14 mouse cellular contexts compared by ENCODE assay signal in the genomic region with DNA sequence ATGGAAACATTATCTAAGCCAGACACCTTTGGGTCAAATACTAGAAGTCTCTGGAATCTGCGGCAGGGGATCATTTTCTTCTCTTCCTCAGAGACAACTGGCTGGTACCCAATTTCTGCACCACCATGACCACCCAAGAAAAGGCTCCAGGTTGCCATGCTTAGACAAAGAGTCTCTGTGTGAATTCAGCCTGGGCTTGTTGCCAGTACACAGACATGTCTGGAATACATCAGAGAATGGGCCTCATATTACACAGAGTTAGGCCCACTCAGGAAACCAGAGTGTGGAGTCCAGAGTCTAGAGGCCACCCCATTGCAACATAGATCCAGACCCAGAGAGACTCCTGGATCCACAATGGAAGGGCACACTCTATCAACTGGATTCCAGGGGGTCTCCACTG. TPM values are rescaled to one million over a fixed set of nuclear protein-coding genes. Genes with fewer than 3 reads are reported as not detected.
A peak's percentile ranks its signal among the peaks of the same experiment; 100 is the strongest.
DNase-seq lines count a peak whose midpoint lies in the region; ATAC-seq and TF ChIP-seq lines count a peak whose summit lies in the region.
"Had no signal": no experiment of that assay in that cellular context is flagged by ENCODE, and none has a peak within 500 bp of the region (broad histone marks: within the 10 kb centered on the region; RNA-seq: fewer than 3 reads in every experiment).

No protein-coding gene starts in this region.

- H3K9me3 ChIP-seq in forebrain, embryonic 13.5 days (replicated peaks) = no peaks in the 10 kb centered on the region
- no peaks in the 10 kb centered on the region for H3K9me3 ChIP-seq in forebrain, embryonic 12.5 days
- no peaks in the 10 kb centered on the region for H3K9me3 ChIP-seq in lung, embryonic 14.5 days (ENCODE audit: low read depth, low read length)
- H3K9me3 ChIP-seq in embryonic facial prominence, embryonic 13.5 days = no peaks in the 10 kb centered on the region
- H3K9me3 ChIP-seq in midbrain, embryonic 16.5 days (replicated peaks; ENCODE audit: control insufficient read depth, low read length, poor library complexity, severe bottlenecking) = no peaks in the 10 kb centered on the region
- H3K9me3 ChIP-seq: heart, embryonic 13.5 days had no signal

- no peak for TF ChIP-seq CTCF in lung, embryonic 14.5 days (IDR thresholded peaks at IDR 0.05; ENCODE audit: low read depth)

- intact Hi-C loops in heart, postnatal 14 days (cut with DNase I) = no loop called here

- H3K4me2 ChIP-seq in forebrain, embryonic 13.5 days = no peak overlapping the region
- no peak overlapping the region for H3K4me2 ChIP-seq in forebrain, embryonic 12.5 days
- no peak overlapping the region for H3K4me2 ChIP-seq in lung, embryonic 14.5 days
- no peak overlapping the region for H3K4me2 ChIP-seq in embryonic facial prominence, embryonic 13.5 days
- no peak overlapping the region for H3K4me2 ChIP-seq in midbrain, embryonic 16.5 days (ENCODE audit: low read length)
- H3K4me2 ChIP-seq: heart, embryonic 13.5 days had no signal

- ATAC-seq in forebrain, embryonic 13.5 days = peak; percentile 62; the same call in 1 of the 2 replicates
- no peak for ATAC-seq in forebrain, embryonic 12.5 days (ENCODE audit: low FRiP score)
- ATAC-seq in lung, embryonic 14.5 days (ENCODE audit: insufficient read depth) = no peak
- ATAC-seq in embryonic facial prominence, embryonic 13.5 days (ENCODE audit: insufficient number of reproducible peaks, insufficient read depth, low FRiP score, low TSS enrichment, low read depth) = peak; percentile 63; the same call in 1 of the 2 replicates
- peak; percentile 79 for ATAC-seq in midbrain, embryonic 16.5 days
- no peak for ATAC-seq in monocyte, adult 5-6 weeks (replicated peaks; ENCODE audit: insufficient number of reproducible peaks, low FRiP score, low TSS enrichment, poor library complexity, severe bottlenecking)

- H3K36me3 ChIP-seq in forebrain, embryonic 13.5 days (ENCODE audit: poor library complexity, severe bottlenecking) = no peaks in the 10 kb centered on the region
- no peaks in the 10 kb centered on the region for H3K36me3 ChIP-seq in forebrain, embryonic 12.5 days (replicated peaks)
- no peaks in the 10 kb centered on the region for H3K36me3 ChIP-seq in lung, embryonic 14.5 days (ENCODE audit: insufficient read depth)
- no peaks in the 10 kb centered on the region for H3K36me3 ChIP-seq in embryonic facial prominence, embryonic 13.5 days
- H3K36me3 ChIP-seq in midbrain, embryonic 16.5 days (ENCODE audit: control insufficient read depth, insufficient read depth, low read length) = no peaks in the 10 kb centered on the region
- H3K36me3 ChIP-seq: heart, embryonic 13.5 days had no signal

- H3K27ac ChIP-seq in forebrain, embryonic 13.5 days = no peak overlapping the region
- H3K27ac ChIP-seq in forebrain, embryonic 12.5 days = no peak overlapping the region
- no peak overlapping the region for H3K27ac ChIP-seq in lung, embryonic 14.5 days (ENCODE audit: low read depth)
- peak overlapping the region; percentile 69; the same call in 1 of the 2 replicates for H3K27ac ChIP-seq in embryonic facial prominence, embryonic 13.5 days
- H3K27ac ChIP-seq in midbrain, embryonic 16.5 days (ENCODE audit: low read length) = peak overlapping the region; percentile 58; the same call in 1 of the 2 replicates
- H3K27ac ChIP-seq: heart, embryonic 13.5 days; macrophage had no signal

- H3K4me3 ChIP-seq in forebrain, embryonic 13.5 days = no peak overlapping the region
- no peak overlapping the region for H3K4me3 ChIP-seq in forebrain, embryonic 12.5 days (replicated peaks)
- no peak overlapping the region for H3K4me3 ChIP-seq in lung, embryonic 14.5 days (ENCODE audit: low read depth, low read length)
- H3K4me3 ChIP-seq in embryonic facial prominence, embryonic 13.5 days = no peak overlapping the region
- H3K4me3 ChIP-seq in midbrain, embryonic 16.5 days (ENCODE audit: low read depth, low read length) = no peak overlapping the region
- H3K4me3 ChIP-seq: heart, embryonic 13.5 days had no signal

- H3K4me1 ChIP-seq in forebrain, embryonic 13.5 days = 0 out of 2 replicates have a peak, but pooled peaks cover 4% of the 10 kb centered on the region
- H3K4me1 ChIP-seq in forebrain, embryonic 12.5 days = no peaks in the 10 kb centered on the region
- no peaks in the 10 kb centered on the region for H3K4me1 ChIP-seq in lung, embryonic 14.5 days (ENCODE audit: insufficient read depth)
- H3K4me1 ChIP-seq in embryonic facial prominence, embryonic 13.5 days = peaks cover 6% of the 10 kb centered on the region
- H3K4me1 ChIP-seq in midbrain, embryonic 16.5 days (ENCODE audit: control insufficient read depth, insufficient read depth, low read length) = no peaks in the 10 kb centered on the region

- H3K9ac ChIP-seq in forebrain, embryonic 13.5 days = no peak overlapping the region
- H3K9ac ChIP-seq in forebrain, embryonic 12.5 days = no peak overlapping the region
- H3K9ac ChIP-seq in lung, embryonic 14.5 days = no peak overlapping the region
- H3K9ac ChIP-seq in embryonic facial prominence, embryonic 13.5 days = no peak overlapping the region
- no peak overlapping the region for H3K9ac ChIP-seq in midbrain, embryonic 16.5 days (ENCODE audit: low read depth, low read length)
- H3K9ac ChIP-seq: heart, embryonic 13.5 days had no signal

- peak; percentile 22 for DNase-seq in lung, embryonic 14.5 days
- no peak for DNase-seq in lung, postnatal 14 days
- no peak for DNase-seq in heart, postnatal 14 days
- DNase-seq: kidney, adult 8-10 months; liver; thymus, adult 18-20 months had no signal

- whole genome bisulfite sequencing in forebrain, embryonic 13.5 days = 61% methylated on average over 1 of the region's 1 CpGs
- 85% methylated on average over 1 of the region's 1 CpGs for WGBS in forebrain, embryonic 12.5 days
- 46% methylated on average over 1 of the region's 1 CpGs for WGBS in lung, embryonic 14.5 days
- WGBS in embryonic facial prominence, embryonic 13.5 days = 50% methylated on average over 1 of the region's 1 CpGs
- WGBS in midbrain, embryonic 16.5 days = 70% methylated on average over 1 of the region's 1 CpGs

- no peaks in the 10 kb centered on the region for H3K27me3 ChIP-seq in forebrain, embryonic 13.5 days
- H3K27me3 ChIP-seq in forebrain, embryonic 12.5 days = no peaks in the 10 kb centered on the region
- no peaks in the 10 kb centered on the region for H3K27me3 ChIP-seq in lung, embryonic 14.5 days (ENCODE audit: insufficient read depth, low read length)
- H3K27me3 ChIP-seq in embryonic facial prominence, embryonic 13.5 days = no peaks in the 10 kb centered on the region
- H3K27me3 ChIP-seq in midbrain, embryonic 16.5 days (ENCODE audit: control insufficient read depth, insufficient read depth, low read depth, low read length) = no peaks in the 10 kb centered on the region
- H3K27me3 ChIP-seq: heart, embryonic 13.5 days had no signal

RNA-seq across cellular contexts. Expression of a gene that starts 8.7 kb away (rescaled TPM):
- polyA plus RNA-seq in forebrain, embryonic 13.5 days (2015; fragmentation: Nextera tagmentation; extraction: Ambion mirVana) = 0.08 TPM in 1 of 2 replicates, not detected in the other
- 0.05 TPM in 1 of 2 replicates, not detected in the other for polyA plus RNA-seq in forebrain, embryonic 12.5 days (2016; fragmentation: Nextera tagmentation; extraction: Ambion mirVana)
- not detected in 2 replicates for polyA plus RNA-seq in lung, embryonic 14.5 days (2014; fragmentation: Nextera tagmentation; extraction: Ambion mirVana)
- polyA plus RNA-seq in embryonic facial prominence, embryonic 13.5 days (2015; fragmentation: Nextera tagmentation; extraction: Ambion mirVana) = 0.08 and 0.14 TPM in 2 replicates
- polyA plus RNA-seq in midbrain, embryonic 16.5 days (2015; fragmentation: Nextera tagmentation; extraction: Ambion mirVana) = 0.07 and 0.13 TPM in 2 replicates
- total RNA-seq in monocyte, adult 5-6 weeks (2017) = 2.2 to 4.9 TPM (median 4.7 TPM) in 3 replicates
- not detected for total RNA-seq in heart, postnatal 14 days (2021)
- polyA plus RNA-seq: C2C12 had no signal

RNA-seq across cellular contexts. Expression of a gene that starts 41.2 kb away (rescaled TPM):
- 3.7 and 5.2 TPM in 2 replicates for polyA plus RNA-seq in forebrain, embryonic 13.5 days (2015; fragmentation: Nextera tagmentation; extraction: Ambion mirVana)
- 2.4 and 3.7 TPM in 2 replicates for polyA plus RNA-seq in forebrain, embryonic 12.5 days (2016; fragmentation: Nextera tagmentation; extraction: Ambion mirVana)
- polyA plus RNA-seq in lung, embryonic 14.5 days (2014; fragmentation: Nextera tagmentation; extraction: Ambion mirVana) = not detected in 2 replicates
- 0.39 and 0.50 TPM in 2 replicates for polyA plus RNA-seq in embryonic facial prominence, embryonic 13.5 days (2015; fragmentation: Nextera tagmentation; extraction: Ambion mirVana)
- polyA plus RNA-seq in midbrain, embryonic 16.5 days (2015; fragmentation: Nextera tagmentation; extraction: Ambion mirVana) = 10.1 and 10.5 TPM in 2 replicates
- not detected in 3 replicates for total RNA-seq in monocyte, adult 5-6 weeks (2017)
- total RNA-seq in heart, postnatal 14 days (2021) = not detected
- polyA plus RNA-seq: C2C12; heart, embryonic 13.5 days; macrophage had no signal

RNA-seq across cellular contexts. Expression of a gene that starts 47.1 kb away (rescaled TPM):
- polyA plus RNA-seq in forebrain, embryonic 13.5 days (2015; fragmentation: Nextera tagmentation; extraction: Ambion mirVana) = 0.19 TPM in 1 of 2 replicates, not detected in the other
- polyA plus RNA-seq in forebrain, embryonic 12.5 days (2016; fragmentation: Nextera tagmentation; extraction: Ambion mirVana) = not detected in 2 replicates
- not detected in 2 replicates for polyA plus RNA-seq in lung, embryonic 14.5 days (2014; fragmentation: Nextera tagmentation; extraction: Ambion mirVana)
- not detected in 2 replicates for polyA plus RNA-seq in embryonic facial prominence, embryonic 13.5 days (2015; fragmentation: Nextera tagmentation; extraction: Ambion mirVana)
- 0.55 and 0.67 TPM in 2 replicates for polyA plus RNA-seq in midbrain, embryonic 16.5 days (2015; fragmentation: Nextera tagmentation; extraction: Ambion mirVana)
- total RNA-seq in monocyte, adult 5-6 weeks (2017) = not detected in 3 replicates
- not detected for total RNA-seq in heart, postnatal 14 days (2021)
- polyA plus RNA-seq: C2C12; heart, embryonic 13.5 days; macrophage had no signal

Comparison
In these comparisons a context has a peak if more than half of its experiments do, and no peak if none do; other contexts are left out.
1. ATAC-seq: peak in forebrain, embryonic 13.5 days (single experiment), embryonic facial prominence, embryonic 13.5 days (single experiment) and midbrain, embryonic 16.5 days (single experiment); none in forebrain, embryonic 12.5 days (single experiment), lung, embryonic 14.5 days (single experiment) and monocyte, adult 5-6 weeks (single experiment).
2. H3K27ac ChIP-seq: peak in embryonic facial prominence, embryonic 13.5 days (single experiment) and midbrain, embryonic 16.5 days (single experiment); none in forebrain, embryonic 13.5 days (single experiment), forebrain, embryonic 12.5 days (single experiment) and lung, embryonic 14.5 days (single experiment).